Mouse (Mus musculus): ENCODE measurements around the gene Ptk6. TPM values are rescaled to one million over a fixed set of nuclear protein-coding genes. Genes with fewer than 3 reads are reported as not detected.

Gene Ptk6
- polyA plus RNA-seq, 1 experiment from 2014 or later: not detected

DNA sequence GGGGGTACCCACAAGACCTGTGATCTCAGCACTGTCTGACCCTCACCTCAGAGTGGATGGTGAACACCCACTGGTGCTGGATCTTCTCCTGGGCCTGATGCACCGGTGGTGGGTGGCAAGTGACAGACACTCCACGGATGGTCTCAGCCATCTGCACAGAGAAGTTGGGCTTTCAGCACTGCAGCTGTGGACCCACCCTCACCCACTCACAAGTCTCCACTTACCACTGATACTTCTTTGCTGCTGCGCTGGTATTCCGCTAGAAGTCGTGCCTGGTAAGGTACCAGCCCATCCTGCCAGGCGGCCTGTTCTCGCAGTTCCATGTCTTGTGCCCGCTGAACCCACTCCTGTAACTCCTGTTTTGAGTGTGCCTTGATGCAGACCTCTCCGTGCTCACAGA lies 36.7 kb upstream of the Ptk6 start:
- Histone ChIP-seq H3K4me1 (ENCODE audit: control insufficient read depth, insufficient read depth, low read length) (no peaks in the 10 kb centered on the region), H3K4me3 (ENCODE audit: low read depth, low read length) (no peak overlapping the region), H3K9me3 (replicated peaks; ENCODE audit: control insufficient read depth, low read length) (no peaks in the 10 kb centered on the region), H3K36me3 (ENCODE audit: control insufficient read depth, insufficient read depth, low read length) (no peaks in the 10 kb centered on the region), H3K9ac (ENCODE audit: low read depth, low read length) (no peak overlapping the region), H3K27ac (ENCODE audit: low read depth, low read length) (no peak overlapping the region), H3K27me3 (ENCODE audit: control insufficient read depth, insufficient read depth, low read length) (no peaks in the 10 kb centered on the region), H3K4me2 (no peak overlapping the region)
- no peak for ATAC-seq (replicated peaks; ENCODE audit: insufficient number of reproducible peaks, low FRiP score, low TSS enrichment)
- WGBS (ENCODE audit: insufficient replicate concordance): 84% methylated on average over 9 of the region's 9 CpGs

DNA sequence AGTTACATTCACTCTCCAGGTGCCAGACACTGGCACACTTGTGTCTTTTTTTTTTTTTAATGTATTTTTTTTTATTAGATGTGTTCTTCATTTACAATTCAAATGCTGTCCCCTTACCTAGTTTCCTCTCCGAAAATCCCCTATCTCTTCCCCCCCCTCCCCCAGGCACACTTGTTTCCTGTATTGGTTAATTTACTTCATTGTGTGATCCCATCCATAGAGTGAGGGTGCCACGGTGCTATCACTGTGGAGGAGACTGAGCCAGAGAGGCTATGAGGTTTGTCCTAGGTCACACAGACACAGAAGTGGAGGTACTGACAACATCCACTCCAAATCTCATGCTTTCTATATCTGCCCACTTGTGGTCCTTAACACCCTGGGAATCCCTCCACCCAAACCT lies 36.3 kb upstream of the Ptk6 start:
- no peak overlapping the region for H3K4me3 ChIP-seq (ENCODE audit: low read depth, low read length)
- H3K27ac ChIP-seq (ENCODE audit: low read depth, low read length): no peak overlapping the region
- no peaks in the 10 kb centered on the region for H3K36me3 ChIP-seq (ENCODE audit: control insufficient read depth, insufficient read depth, low read length)
- H3K9me3 ChIP-seq (replicated peaks; ENCODE audit: control insufficient read depth, low read length): no peaks in the 10 kb centered on the region
- no peak overlapping the region for H3K9ac ChIP-seq (ENCODE audit: low read depth, low read length)
- 63% methylated on average over 2 of the region's 2 CpGs for WGBS (ENCODE audit: insufficient replicate concordance)
- no peak for ATAC-seq (replicated peaks; ENCODE audit: insufficient number of reproducible peaks, low FRiP score, low TSS enrichment)
- H3K27me3 ChIP-seq (ENCODE audit: control insufficient read depth, insufficient read depth, low read length): no peaks in the 10 kb centered on the region
- H3K4me1 ChIP-seq (ENCODE audit: control insufficient read depth, insufficient read depth, low read length): no peaks in the 10 kb centered on the region
- no peak overlapping the region for H3K4me2 ChIP-seq

DNA sequence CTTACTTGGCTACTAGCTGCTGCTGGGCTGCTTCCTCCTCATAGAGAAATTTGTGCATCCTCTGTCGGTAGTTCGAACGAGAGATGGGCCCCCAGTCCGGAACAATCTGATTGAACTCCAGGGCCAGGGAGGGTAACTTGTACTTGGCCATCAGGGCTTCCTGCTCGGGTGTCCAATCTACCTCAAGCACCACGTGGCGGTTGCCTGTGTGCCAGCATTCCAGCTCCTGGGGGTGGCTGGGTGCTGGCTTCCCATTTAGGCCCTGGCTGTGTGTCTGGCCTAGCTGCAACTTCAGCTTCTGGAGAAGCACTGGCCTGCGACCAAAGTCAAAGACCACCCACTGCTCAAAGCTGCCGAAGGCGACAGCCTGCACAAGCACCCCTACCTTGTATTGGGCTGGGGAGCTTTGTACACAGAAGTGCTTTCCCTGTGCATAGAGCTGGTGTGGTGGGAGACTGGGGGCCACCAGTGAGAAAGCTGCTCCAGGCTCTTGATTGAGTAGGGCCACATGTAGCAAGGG lies 35.6 kb upstream of the Ptk6 start:
- no peaks in the 10 kb centered on the region for H3K9me3 ChIP-seq (replicated peaks; ENCODE audit: control insufficient read depth, low read length)
- H3K4me2 ChIP-seq: no peak overlapping the region
- no peak overlapping the region for H3K4me3 ChIP-seq (ENCODE audit: low read depth, low read length)
- H3K4me1 ChIP-seq (ENCODE audit: control insufficient read depth, insufficient read depth, low read length): no peaks in the 10 kb centered on the region
- ATAC-seq (replicated peaks; ENCODE audit: insufficient number of reproducible peaks, low FRiP score, low TSS enrichment): no peak
- 73% methylated on average over 10 of the region's 10 CpGs for WGBS (ENCODE audit: insufficient replicate concordance)
- no peaks in the 10 kb centered on the region for H3K36me3 ChIP-seq (ENCODE audit: control insufficient read depth, insufficient read depth, low read length)
- H3K9ac ChIP-seq (ENCODE audit: low read depth, low read length): no peak overlapping the region
- no peak overlapping the region for H3K27ac ChIP-seq (ENCODE audit: low read depth, low read length)
- H3K27me3 ChIP-seq (ENCODE audit: control insufficient read depth, insufficient read depth, low read length): no peaks in the 10 kb centered on the region

DNA sequence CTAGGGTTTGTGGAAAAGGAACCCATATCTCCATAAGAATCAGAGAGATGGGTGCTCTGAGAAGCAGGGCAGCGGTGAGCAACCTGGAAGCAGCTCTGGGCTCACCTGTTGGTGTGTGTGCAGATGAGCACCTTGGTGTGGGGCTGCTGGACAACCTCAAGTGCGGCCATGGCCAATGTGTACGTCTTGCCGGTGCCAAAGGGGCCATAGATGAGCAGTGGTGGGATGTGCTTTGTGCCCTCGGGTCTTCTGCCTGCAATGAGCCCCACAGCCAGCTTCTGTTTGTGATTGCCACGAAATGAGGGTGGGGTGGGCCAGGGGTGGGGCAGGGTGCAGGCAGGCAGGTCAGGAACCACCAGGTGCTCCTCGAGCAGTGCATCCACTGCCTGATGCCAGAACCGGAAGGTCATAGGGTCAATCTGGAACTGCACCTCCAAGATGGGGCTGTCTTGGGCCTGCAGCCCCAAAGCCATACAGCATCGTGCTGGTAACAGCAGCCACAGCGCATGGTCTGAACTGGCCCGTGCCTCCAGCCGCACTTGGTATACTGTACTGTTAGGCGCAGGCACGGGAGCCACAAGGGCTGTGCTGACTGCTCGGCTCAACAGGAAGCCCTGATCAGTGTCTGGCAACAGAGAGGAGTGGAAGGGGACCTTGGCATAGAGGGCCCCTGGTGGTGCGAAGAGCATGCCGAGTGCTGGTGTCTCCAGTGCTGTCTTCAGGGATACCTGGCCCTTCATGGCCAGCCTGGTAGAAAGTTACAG lies 34.8 kb upstream of the Ptk6 start:
- no peak overlapping the region for H3K4me3 ChIP-seq (ENCODE audit: low read depth, low read length)
- H3K4me1 ChIP-seq (ENCODE audit: control insufficient read depth, insufficient read depth, low read length): no peaks in the 10 kb centered on the region
- no peaks in the 10 kb centered on the region for H3K27me3 ChIP-seq (ENCODE audit: control insufficient read depth, insufficient read depth, low read length)
- ATAC-seq (replicated peaks; ENCODE audit: insufficient number of reproducible peaks, low FRiP score, low TSS enrichment): no peak
- no peak overlapping the region for H3K4me2 ChIP-seq
- 86% methylated on average over 17 of the region's 17 CpGs for WGBS (ENCODE audit: insufficient replicate concordance)
- no peaks in the 10 kb centered on the region for H3K36me3 ChIP-seq (ENCODE audit: control insufficient read depth, insufficient read depth, low read length)
- no peak overlapping the region for H3K9ac ChIP-seq (ENCODE audit: low read depth, low read length)
- no peaks in the 10 kb centered on the region for H3K9me3 ChIP-seq (replicated peaks; ENCODE audit: control insufficient read depth, low read length)
- no peak overlapping the region for H3K27ac ChIP-seq (ENCODE audit: low read depth, low read length)

DNA sequence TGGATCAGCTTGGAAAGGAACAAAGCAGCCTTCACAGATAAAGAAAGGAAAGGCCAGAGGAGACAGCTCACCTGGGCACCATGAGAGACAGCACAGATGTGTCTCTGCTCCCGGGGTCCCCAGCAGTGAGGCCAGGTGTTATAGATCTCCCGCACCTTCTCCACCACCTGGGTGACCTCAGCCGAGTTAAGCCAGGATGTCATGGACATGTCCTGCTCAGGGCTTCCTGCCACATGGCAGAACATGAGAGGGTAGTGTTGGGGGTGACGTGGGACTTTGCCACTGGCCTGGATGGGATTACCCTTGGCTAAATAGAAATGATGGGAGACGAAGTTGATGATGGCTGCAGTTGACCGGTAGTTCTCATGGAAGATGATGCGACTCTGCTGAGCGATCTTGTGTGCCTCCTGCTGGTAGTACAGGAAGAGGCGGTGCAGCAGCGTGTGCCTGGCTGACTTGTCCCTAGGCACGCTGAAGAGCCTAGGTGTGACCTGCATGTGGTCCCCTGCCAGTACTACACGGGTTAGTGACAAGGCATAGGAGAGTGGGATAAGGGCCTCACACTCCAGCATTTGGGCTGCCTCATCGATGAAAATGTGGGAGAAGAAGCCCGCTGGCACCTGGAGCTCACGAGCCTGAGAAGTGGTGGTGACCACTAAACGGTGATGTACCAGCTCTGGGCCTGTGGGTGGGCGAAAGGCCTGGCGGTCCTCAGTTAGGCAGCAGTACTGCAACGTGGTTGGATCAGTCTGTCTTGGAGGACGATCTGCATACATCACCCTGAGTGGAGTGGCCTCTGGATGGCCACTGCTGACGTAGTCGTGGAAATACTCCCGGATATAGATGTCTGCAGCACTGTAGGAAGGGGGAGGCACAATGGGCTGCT lies 33.3 kb upstream of the Ptk6 start:
- Histone ChIP-seq H3K36me3 (ENCODE audit: control insufficient read depth, insufficient read depth, low read length) (no peaks in the 10 kb centered on the region), H3K4me1 (ENCODE audit: control insufficient read depth, insufficient read depth, low read length) (no peaks in the 10 kb centered on the region), H3K27me3 (ENCODE audit: control insufficient read depth, insufficient read depth, low read length) (no peaks in the 10 kb centered on the region), H3K4me3 (ENCODE audit: low read depth, low read length) (no peak overlapping the region), H3K9ac (ENCODE audit: low read depth, low read length) (no peak overlapping the region), H3K9me3 (replicated peaks; ENCODE audit: control insufficient read depth, low read length) (no peaks in the 10 kb centered on the region), H3K4me2 (no peak overlapping the region), H3K27ac (ENCODE audit: low read depth, low read length) (no peak overlapping the region)
- 77% methylated on average over 23 of the region's 23 CpGs for WGBS (ENCODE audit: insufficient replicate concordance)
- ATAC-seq (replicated peaks; ENCODE audit: insufficient number of reproducible peaks, low FRiP score, low TSS enrichment): no peak

DNA sequence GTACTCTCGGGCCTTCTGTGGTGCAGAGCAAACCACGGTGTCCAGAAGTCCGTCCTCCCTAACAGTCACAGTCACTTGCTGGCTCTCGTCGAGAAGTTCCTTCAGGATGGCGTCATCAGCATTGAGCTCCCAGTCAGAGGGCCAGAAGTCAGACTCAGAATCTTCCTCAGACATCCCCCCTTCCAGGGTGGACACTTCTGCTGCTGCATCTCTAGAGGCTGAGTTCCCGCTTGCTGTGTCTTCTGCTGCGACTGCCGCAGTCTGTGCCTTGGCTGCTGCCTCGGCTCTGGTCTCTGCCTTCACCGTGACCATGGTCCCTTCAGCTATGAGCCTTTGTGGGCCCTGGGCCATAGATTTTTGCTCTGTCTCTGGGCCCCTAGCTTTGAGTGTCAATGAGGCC lies 32.1 kb upstream of the Ptk6 start:
- Histone ChIP-seq H3K36me3 (ENCODE audit: control insufficient read depth, insufficient read depth, low read length) (no peaks in the 10 kb centered on the region), H3K9ac (ENCODE audit: low read depth, low read length) (no peak overlapping the region), H3K4me3 (ENCODE audit: low read depth, low read length) (no peak overlapping the region), H3K9me3 (replicated peaks; ENCODE audit: control insufficient read depth, low read length) (no peaks in the 10 kb centered on the region), H3K27me3 (ENCODE audit: control insufficient read depth, insufficient read depth, low read length) (no peaks in the 10 kb centered on the region), H3K27ac (ENCODE audit: low read depth, low read length) (no peak overlapping the region), H3K4me1 (ENCODE audit: control insufficient read depth, insufficient read depth, low read length) (no peaks in the 10 kb centered on the region), H3K4me2 (no peak overlapping the region)
- WGBS (ENCODE audit: insufficient replicate concordance): 86% methylated on average over 11 of the region's 11 CpGs
- no peak for ATAC-seq (replicated peaks; ENCODE audit: insufficient number of reproducible peaks, low FRiP score, low TSS enrichment)

DNA sequence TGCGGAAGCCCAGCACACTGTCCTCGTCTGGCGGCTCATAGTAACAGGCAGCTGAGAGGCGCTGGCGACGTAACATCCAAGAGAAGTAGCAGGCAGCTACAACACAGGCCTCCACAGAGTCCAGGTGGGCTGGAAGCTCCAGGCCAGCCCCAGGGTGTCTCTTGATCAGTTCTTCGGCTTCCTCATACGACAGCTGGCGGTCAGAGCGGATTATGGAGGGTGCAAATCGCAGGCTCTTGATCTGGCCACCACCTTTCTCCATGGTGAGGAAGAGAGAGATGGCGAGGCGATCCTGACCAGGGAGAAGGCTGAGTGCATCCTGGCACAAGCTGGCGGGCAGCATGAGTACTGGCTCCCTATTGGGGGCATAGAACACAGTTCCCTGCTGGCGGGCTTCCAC lies 30.9 kb upstream of the Ptk6 start:
- no peak overlapping the region for H3K9ac ChIP-seq (ENCODE audit: low read depth, low read length)
- no peak overlapping the region for H3K27ac ChIP-seq (ENCODE audit: low read depth, low read length)
- no peaks in the 10 kb centered on the region for H3K4me1 ChIP-seq (ENCODE audit: control insufficient read depth, insufficient read depth, low read length)
- H3K27me3 ChIP-seq (ENCODE audit: control insufficient read depth, insufficient read depth, low read length): no peaks in the 10 kb centered on the region
- no peaks in the 10 kb centered on the region for H3K36me3 ChIP-seq (ENCODE audit: control insufficient read depth, insufficient read depth, low read length)
- no peak overlapping the region for H3K4me2 ChIP-seq
- no peak for ATAC-seq (replicated peaks; ENCODE audit: insufficient number of reproducible peaks, low FRiP score, low TSS enrichment)
- H3K4me3 ChIP-seq (ENCODE audit: low read depth, low read length): no peak overlapping the region
- no peaks in the 10 kb centered on the region for H3K9me3 ChIP-seq (replicated peaks; ENCODE audit: control insufficient read depth, low read length)
- 83% methylated on average over 15 of the region's 15 CpGs for WGBS (ENCODE audit: insufficient replicate concordance)

DNA sequence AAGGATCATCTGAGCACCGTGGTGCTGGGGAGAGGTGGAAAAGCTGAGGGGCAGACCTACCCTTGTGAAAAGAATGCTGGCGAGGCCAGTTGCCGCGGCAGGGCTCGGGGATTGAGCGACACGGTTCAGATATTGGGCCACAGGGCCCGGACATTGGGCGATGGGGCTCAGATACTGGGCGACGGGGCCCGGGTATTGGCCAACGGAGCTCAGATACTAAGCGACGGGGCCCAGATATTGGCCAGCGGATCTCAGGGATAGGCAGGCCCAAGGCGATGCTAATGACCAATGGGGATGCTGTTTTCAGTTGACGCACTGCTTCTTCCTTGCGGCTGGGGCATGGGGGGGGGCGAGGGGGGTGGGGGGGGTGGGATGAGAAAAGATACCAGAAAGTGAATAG lies 28.6 kb upstream of the Ptk6 start:
- Histone ChIP-seq H3K27ac (ENCODE audit: low read depth, low read length) (no peak overlapping the region), H3K27me3 (ENCODE audit: control insufficient read depth, insufficient read depth, low read length) (no peaks in the 10 kb centered on the region), H3K4me3 (ENCODE audit: low read depth, low read length) (no peak overlapping the region), H3K36me3 (ENCODE audit: control insufficient read depth, insufficient read depth, low read length) (no peaks in the 10 kb centered on the region), H3K4me1 (ENCODE audit: control insufficient read depth, insufficient read depth, low read length) (no peaks in the 10 kb centered on the region), H3K4me2 (no peak overlapping the region), H3K9me3 (replicated peaks; ENCODE audit: control insufficient read depth, low read length) (no peaks in the 10 kb centered on the region), H3K9ac (ENCODE audit: low read depth, low read length) (no peak overlapping the region)
- no peak for ATAC-seq (replicated peaks; ENCODE audit: insufficient number of reproducible peaks, low FRiP score, low TSS enrichment)
- WGBS (ENCODE audit: insufficient replicate concordance): 75% methylated on average over 20 of the region's 20 CpGs
